In genomic region chr9:97172075-97172474, GRCm38 (mm10) we compare ENCODE assay signal across 10 mouse cellular contexts.
DNase-seq lines count a peak whose midpoint lies in the region; TF ChIP-seq lines count a peak whose summit lies in the region.
"Had no signal": no experiment of that assay in that cellular context is flagged by ENCODE, and none has a peak within 500 bp of the region (broad histone marks: within the 10 kb centered on the region; RNA-seq: fewer than 3 reads in every experiment).

No protein-coding gene starts in this region.

- H3K27ac ChIP-seq in heart, embryonic 10.5 days: no peak overlapping the region
- H3K27ac ChIP-seq in cortical plate, adult 2 months (ENCODE audit: insufficient read depth, low read length): no peak overlapping the region
- H3K27ac ChIP-seq: embryonic facial prominence, embryonic 15.5 days; liver, embryonic 15.5 days had no signal

- H3K9me3 ChIP-seq in heart, embryonic 10.5 days: no peaks in the 10 kb centered on the region
- H3K9me3 ChIP-seq: embryonic facial prominence, embryonic 15.5 days; liver, embryonic 15.5 days had no signal

- peak; percentile 53 for DNase-seq in heart, postnatal 4 days
- no peak for DNase-seq in heart, embryonic 10.5 days (ENCODE audit: low spot score)
- DNase-seq in 416B (ENCODE audit: low read depth) (peak; percentile 67), ES-CJ7 (ENCODE audit: low read depth, low spot score) (peak; percentile 59)
- DNase-seq in layer of hippocampus, postnatal 14 days (ENCODE audit: low spot score in 2 of 2): peak; percentile 17 to 65
- DNase-seq in retina, embryonic 14.5 days (ENCODE audit: low spot score): peak; percentile 74
- no peak for DNase-seq in gastrocnemius, postnatal 25 days

- no peak for TF ChIP-seq POLR2A in cortical plate, adult 2 months (IDR thresholded peaks at IDR 0.05; ENCODE audit: extremely low read depth, insufficient read depth, low read length)

- 11% methylated on average over 3 of the region's 3 CpGs for WGBS in heart, embryonic 10.5 days

- TF ChIP-seq CTCF in cortical plate, adult 2 months (IDR thresholded peaks at IDR 0.05; ENCODE audit: extremely low read depth, insufficient read depth, low read length): peak; percentile 40

- H3K4me1 ChIP-seq in heart, embryonic 10.5 days: no peaks in the 10 kb centered on the region
- H3K4me1 ChIP-seq in cortical plate, adult 2 months (ENCODE audit: control insufficient read depth, insufficient read depth, low read length): no peaks in the 10 kb centered on the region
- H3K4me1 ChIP-seq: embryonic facial prominence, embryonic 15.5 days; liver, embryonic 15.5 days had no signal

- no peaks in the 10 kb centered on the region for H3K36me3 ChIP-seq in heart, embryonic 10.5 days
- H3K36me3 ChIP-seq: embryonic facial prominence, embryonic 15.5 days; liver, embryonic 15.5 days had no signal

- H3K27me3 ChIP-seq in heart, embryonic 10.5 days (ENCODE audit: insufficient read depth, poor library complexity, severe bottlenecking): no peaks in the 10 kb centered on the region
- H3K27me3 ChIP-seq: embryonic facial prominence, embryonic 15.5 days had no signal

- H3K4me3 ChIP-seq in heart, embryonic 10.5 days: no peak overlapping the region
- no peak overlapping the region for H3K4me3 ChIP-seq in cortical plate, adult 2 months (ENCODE audit: insufficient read depth, low read length)
- H3K4me3 ChIP-seq: embryonic facial prominence, embryonic 15.5 days; liver, embryonic 15.5 days had no signal

Comparison
In these comparisons a context has a peak if more than half of its experiments do, and no peak if none do; other contexts are left out.
1. DNase-seq: peak in heart, postnatal 4 days (single experiment), 416B (single experiment), ES-CJ7 (single experiment), layer of hippocampus, postnatal 14 days (2 of 2) and retina, embryonic 14.5 days (single experiment); none in heart, embryonic 10.5 days (single experiment) and gastrocnemius, postnatal 25 days (single experiment).